Mouse (Mus musculus) lung, embryonic 16.5 days (tissue): ENCODE measurements at regions not wholly inside any gene's neighbourhood (a gene's known extent, or its start where the extent isn't known, plus 50 kb on each side); places are given as distances from the start of the nearest gene placed in this dataset.
A peak's percentile ranks its signal among the peaks of the same experiment; 100 is the strongest.

Experiments used
- ATAC-seq: fragments of 200-750 bp; cut with Nextera tagmentation; 2 replicates; pipeline ENCODE4 v1.8.0; 2017; ENCODE audit warnings: low read depth, mild to moderate bottlenecking, moderate library complexity
- H3K27ac ChIP-seq: fragments of 300-500 bp; sonication (generic); 2 replicates; pipeline ENCODE4 v1.5.1; 2014; ENCODE audit warnings: mild to moderate bottlenecking, control low read depth, low read length
- H3K27me3 ChIP-seq: fragments of 300-500 bp; sonication (generic); 2 replicates; pipeline ENCODE4 v1.6.1; 2014; ENCODE audit warnings: low read depth, low read length, mixed read lengths; ENCODE audit not compliant: control insufficient read depth, insufficient read depth
- H3K36me3 ChIP-seq: fragments of 300-500 bp; sonication (generic); 2 replicates; pipeline ENCODE4 v1.6.1; 2014; ENCODE audit warnings: low read length; ENCODE audit not compliant: control insufficient read depth, insufficient read depth
- H3K4me1 ChIP-seq: fragments of 300-500 bp; sonication (generic); replicated peaks from 2 replicates; pipeline ENCODE4 v1.6.1; 2014; ENCODE audit warnings: low read length, mixed read lengths; ENCODE audit not compliant: control insufficient read depth, insufficient read depth
- H3K4me2 ChIP-seq: fragments of 300-500 bp; sonication (generic); 2 replicates; pipeline ENCODE4 v1.6.1; 2014; ENCODE audit warnings: low read depth, low read length, control low read depth
- H3K4me3 ChIP-seq: fragments of 300-500 bp; sonication (generic); 2 replicates; pipeline ENCODE4 v1.5.1; 2014; ENCODE audit warnings: mild to moderate bottlenecking, low read length, control low read depth
- H3K9ac ChIP-seq: fragments of 300-500 bp; sonication (generic); 2 replicates; pipeline ENCODE4 v1.6.1; 2014; ENCODE audit warnings: low read length, control low read depth
- H3K9me3 ChIP-seq: fragments of 300-500 bp; sonication (generic); 2 replicates; pipeline ENCODE4 v1.6.1; 2016; ENCODE audit warnings: low read length; ENCODE audit not compliant: control insufficient read depth
- WGBS: fragments of 180-500 bp; shearing (Covaris S2); extraction: QIAGEN DNeasy Blood & Tissue Kit; methylation state at CpG from one replicate; pipeline ENCODE4 v1.1.7; 2014; 5-methylcytosine and 5-hydroxymethylcytosine counted together

DNA sequence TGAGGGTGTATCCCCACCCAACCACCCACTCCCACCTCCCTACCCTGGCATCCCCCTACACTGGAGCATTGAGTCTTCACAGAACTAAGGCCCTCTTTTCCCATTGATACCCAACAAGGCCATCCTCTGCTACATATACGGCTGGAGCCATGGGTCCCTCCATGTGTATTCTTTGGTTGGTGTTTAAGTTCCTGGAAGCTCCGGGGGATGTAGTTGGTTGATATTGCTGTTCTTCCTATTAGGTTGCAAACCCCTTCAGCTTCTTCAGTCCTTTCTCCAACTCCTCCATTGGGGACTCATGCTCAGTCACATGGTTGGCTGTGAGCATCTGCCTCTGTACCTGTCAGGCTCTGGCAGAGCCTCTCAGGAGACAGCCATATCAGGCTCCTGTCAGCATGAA is 335.6 kb downstream of the 1500009L16Rik start:
- no peak overlapping the region for H3K4me3 ChIP-seq
- no peak for ATAC-seq
- H3K4me1 ChIP-seq, result peaks cover 24% of the 10 kb centered on the region
- H3K27ac ChIP-seq, result no peak overlapping the region
- no peaks in the 10 kb centered on the region for H3K9me3 ChIP-seq
- no peaks in the 10 kb centered on the region for H3K27me3 ChIP-seq
- no peak overlapping the region for H3K4me2 ChIP-seq
- no peaks in the 10 kb centered on the region for H3K36me3 ChIP-seq
- no peak overlapping the region for H3K9ac ChIP-seq
- 92% methylated on average over 2 of the region's 2 CpGs for WGBS

DNA sequence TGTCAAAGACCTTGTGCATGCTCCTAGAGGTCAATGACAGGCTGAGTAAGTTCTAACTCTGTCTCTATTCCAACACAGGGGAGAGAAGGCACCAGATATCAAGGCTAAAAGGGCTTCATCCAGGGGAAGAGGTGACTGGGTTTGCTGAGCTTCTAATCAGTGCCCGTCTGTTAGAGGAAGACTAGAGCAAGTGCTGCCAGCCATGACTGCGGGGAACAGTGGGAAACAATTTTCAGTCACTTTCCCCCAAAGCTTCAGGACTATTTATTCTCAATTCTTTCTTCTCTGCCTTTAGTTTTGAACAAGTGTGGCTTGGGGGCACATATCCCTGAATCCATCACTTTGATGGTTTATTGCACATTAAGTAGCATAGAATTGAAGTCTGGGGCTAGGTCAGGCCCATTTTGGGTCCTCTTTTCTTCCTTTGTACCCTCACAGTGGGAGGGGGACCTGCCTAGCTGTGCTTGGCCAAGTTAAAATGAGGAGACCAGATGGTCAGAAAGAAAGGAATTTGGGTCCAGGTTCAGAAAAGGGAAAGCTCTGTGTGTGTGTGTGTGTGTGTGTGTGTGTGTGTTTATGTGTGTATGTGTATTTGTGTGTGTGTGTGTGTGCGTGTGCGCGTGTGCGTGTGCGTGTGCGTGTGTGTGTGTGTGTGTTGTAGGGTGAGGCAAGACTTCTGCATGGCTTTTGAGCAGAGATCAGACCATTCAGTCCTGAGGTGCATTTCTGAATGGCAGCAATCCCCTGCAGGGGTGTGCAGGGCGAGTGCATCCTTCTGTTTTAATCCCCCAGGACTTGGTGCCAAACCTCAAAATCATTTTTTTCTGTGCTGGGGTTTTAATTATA is 337.2 kb downstream of the 1500009L16Rik start:
- Histone ChIP-seq H3K4me2 (peak overlapping the region; percentile 19; the same call in 1 of the 2 replicates), H3K27ac (no peak overlapping the region), H3K9ac (no peak overlapping the region), H3K9me3 (no peaks in the 10 kb centered on the region), H3K4me1 (peaks cover 24% of the 10 kb centered on the region), H3K36me3 (no peaks in the 10 kb centered on the region), H3K27me3 (no peaks in the 10 kb centered on the region), H3K4me3 (no peak overlapping the region)
- WGBS, result 83% methylated on average over 9 of the region's 9 CpGs
- ATAC-seq, result no peak

DNA sequence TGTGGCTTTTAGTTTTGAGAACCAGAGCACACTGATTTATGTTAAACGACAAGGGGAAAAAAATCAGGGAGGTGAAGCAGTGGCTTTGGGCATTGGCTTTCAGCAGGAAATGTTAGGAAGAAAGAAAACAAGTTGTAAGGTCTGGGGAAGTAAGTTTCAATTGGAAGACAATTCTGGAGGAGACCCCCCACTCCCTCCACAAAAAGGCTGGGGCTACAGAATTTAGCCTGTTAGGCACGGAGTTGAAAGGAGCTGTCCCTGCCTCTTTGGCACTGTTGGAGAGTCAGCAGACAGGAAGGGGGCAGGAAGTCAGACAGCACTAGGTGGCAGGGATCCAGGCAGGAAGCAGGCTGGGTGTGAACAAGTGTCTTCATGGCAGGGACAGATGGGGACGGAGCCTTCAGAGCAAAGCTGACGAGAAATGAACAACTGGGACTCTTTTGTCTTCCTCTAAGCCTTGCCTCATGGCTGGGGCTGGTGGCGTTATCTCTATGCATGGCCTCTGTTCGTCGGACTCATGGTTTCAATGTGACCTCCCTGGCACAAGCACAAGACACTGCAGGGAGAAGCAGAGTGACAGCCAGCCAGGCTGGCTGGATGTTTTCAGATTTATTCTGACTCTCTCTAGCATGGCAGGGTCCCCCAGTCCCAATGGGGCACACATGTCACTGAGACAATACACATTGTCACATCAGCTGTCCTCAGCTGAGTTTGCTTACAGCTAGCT is 338.0 kb downstream of the 1500009L16Rik start:
- H3K9ac ChIP-seq, result no peak overlapping the region
- peak; percentile 95 for ATAC-seq
- no peaks in the 10 kb centered on the region for H3K36me3 ChIP-seq
- no peak overlapping the region for H3K4me3 ChIP-seq
- H3K27ac ChIP-seq, result peak overlapping the region; percentile 17; the same call in 1 of the 2 replicates
- 6% methylated on average over 7 of the region's 7 CpGs for WGBS
- no peaks in the 10 kb centered on the region for H3K9me3 ChIP-seq
- H3K4me1 ChIP-seq, result peaks cover 24% of the 10 kb centered on the region
- peak overlapping the region; percentile 19; the same call in 1 of the 2 replicates for H3K4me2 ChIP-seq
- H3K27me3 ChIP-seq, result no peaks in the 10 kb centered on the region

DNA sequence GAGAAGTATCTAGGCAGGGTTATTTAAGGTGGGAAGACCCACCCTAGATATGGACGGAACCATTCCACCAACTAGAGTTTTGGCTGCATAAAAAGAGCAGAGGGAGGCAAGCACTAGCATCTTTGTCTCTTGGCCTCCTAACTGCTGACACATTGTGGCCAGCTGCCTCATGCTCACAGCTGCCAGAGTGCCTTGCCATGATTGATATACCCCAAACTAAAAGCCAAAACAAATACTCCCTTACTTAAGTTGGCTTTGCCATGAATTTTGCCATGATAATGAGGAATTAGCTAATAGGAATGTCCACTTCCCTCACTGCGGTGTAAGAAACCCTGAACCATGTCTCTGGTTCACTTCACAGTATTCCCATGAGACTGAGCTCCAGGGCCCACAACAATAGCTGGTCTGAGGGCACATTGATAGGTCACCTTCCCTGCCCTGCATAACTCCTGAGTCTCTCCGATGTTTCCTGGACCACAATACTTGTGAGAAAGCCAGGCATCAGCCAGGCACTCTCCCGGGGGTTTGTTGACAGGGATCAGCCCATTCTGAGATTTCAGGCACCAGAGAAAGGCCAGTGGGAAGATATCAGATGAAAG is 344.5 kb downstream of the 1500009L16Rik start:
- ATAC-seq, result no peak

DNA sequence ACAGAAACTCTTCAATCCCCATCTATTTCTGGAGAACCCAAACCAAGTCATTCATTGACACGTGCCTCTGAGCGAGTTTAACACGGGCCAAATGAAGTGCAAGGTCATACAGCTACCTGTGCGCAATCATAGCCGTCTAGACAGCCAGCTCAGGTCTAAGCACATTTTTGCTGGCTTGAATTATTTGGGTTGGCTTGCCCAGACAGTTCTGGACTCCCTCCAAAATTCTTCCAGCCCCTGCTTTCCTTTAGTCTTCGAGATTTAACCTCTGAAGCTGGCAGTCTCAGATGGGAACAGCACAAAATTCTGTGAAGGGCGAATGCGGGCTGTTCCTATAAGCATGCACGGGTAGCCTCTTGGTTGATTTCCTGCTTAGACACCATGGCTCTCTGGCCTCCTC is 347.1 kb downstream of the 1500009L16Rik start:
- H3K27ac ChIP-seq, result no peak overlapping the region
- no peaks in the 10 kb centered on the region for H3K36me3 ChIP-seq
- H3K4me2 ChIP-seq, result no peak overlapping the region
- peaks cover 2% of the 10 kb centered on the region; the same call in 1 of the 2 replicates for H3K4me1 ChIP-seq
- no peak overlapping the region for H3K9ac ChIP-seq
- H3K4me3 ChIP-seq, result no peak overlapping the region
- 56% methylated on average over 9 of the region's 9 CpGs for WGBS
- no peak for ATAC-seq
- H3K27me3 ChIP-seq, result no peaks in the 10 kb centered on the region
- no peaks in the 10 kb centered on the region for H3K9me3 ChIP-seq

More for the DNA sequence above, 344.5 kb downstream of the 1500009L16Rik start:
- 64% methylated on average over 4 of the region's 4 CpGs for WGBS
- no peaks in the 10 kb centered on the region for H3K27me3 ChIP-seq
- no peak overlapping the region for H3K4me3 ChIP-seq
- no peak overlapping the region for H3K27ac ChIP-seq
- no peak overlapping the region for H3K4me2 ChIP-seq
- H3K36me3 ChIP-seq, result no peaks in the 10 kb centered on the region
- no peaks in the 10 kb centered on the region for H3K9me3 ChIP-seq
- no peak overlapping the region for H3K9ac ChIP-seq
- H3K4me1 ChIP-seq, result peaks cover 2% of the 10 kb centered on the region; the same call in 1 of the 2 replicates

DNA sequence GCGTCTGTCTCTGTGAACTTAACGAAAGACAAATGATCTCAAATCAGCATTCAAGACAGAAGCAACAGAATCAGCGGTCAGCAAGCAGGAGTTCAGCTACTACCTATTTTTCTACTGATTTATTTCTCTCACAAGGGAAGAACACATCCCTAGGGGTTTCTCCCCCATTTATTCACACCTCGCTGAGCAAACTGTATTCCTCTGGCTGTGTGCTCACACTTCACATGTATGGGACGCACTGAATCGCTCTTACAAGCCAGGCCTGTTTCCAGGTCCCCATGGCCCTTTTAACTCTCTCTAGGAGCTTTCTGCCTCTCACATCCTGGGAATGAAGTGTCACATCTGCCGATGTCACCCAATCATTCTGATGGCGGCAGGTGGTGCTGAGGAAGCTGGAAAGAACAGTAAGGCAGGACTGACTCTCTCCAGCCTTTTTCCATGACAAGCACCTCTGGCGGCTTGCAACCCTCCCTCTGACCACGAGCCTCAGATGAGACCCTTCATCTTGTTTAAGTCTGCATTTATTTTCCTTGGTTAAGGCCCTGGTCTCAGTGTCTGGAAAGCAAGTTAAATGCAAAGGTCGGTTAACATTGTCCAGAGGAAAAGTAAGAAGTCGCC is 350.3 kb downstream of the 1500009L16Rik start:
- Histone ChIP-seq H3K9ac (no peak overlapping the region), H3K9me3 (peaks cover 6% of the 10 kb centered on the region), H3K36me3 (no peaks in the 10 kb centered on the region), H3K4me3 (no peak overlapping the region), H3K27me3 (no peaks in the 10 kb centered on the region), H3K27ac (no peak overlapping the region), H3K4me2 (no peak overlapping the region), H3K4me1 (peaks cover 2% of the 10 kb centered on the region; the same call in 1 of the 2 replicates)
- ATAC-seq, result no peak
- 48% methylated on average over 12 of the region's 12 CpGs for WGBS

DNA sequence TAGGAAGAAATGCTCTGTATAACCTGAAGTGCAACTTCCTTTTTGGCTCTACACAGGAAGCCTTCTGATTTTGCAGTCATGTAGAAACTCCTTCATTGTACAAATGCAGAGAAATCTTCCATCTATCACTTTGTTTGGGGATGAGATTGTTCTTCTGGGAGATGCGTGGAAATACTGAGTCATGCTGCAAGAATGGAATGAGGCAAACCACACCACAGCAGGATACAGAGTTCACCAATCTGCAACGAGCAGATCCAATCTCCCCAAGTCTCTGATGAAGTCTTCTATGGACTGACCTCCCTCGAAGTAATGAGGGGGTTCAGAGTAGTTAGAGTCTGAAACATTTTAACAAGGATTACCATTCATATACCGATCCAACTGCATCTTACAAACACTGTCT is 352.9 kb downstream of the 1500009L16Rik start:
- no peak overlapping the region for H3K4me3 ChIP-seq
- peaks cover 6% of the 10 kb centered on the region for H3K9me3 ChIP-seq
- no peak overlapping the region for H3K9ac ChIP-seq
- no peaks in the 10 kb centered on the region for H3K36me3 ChIP-seq
- H3K4me1 ChIP-seq, result no peaks in the 10 kb centered on the region
- no peaks in the 10 kb centered on the region for H3K27me3 ChIP-seq
- ATAC-seq, result no peak
- H3K4me2 ChIP-seq, result no peak overlapping the region
- no peak overlapping the region for H3K27ac ChIP-seq
- 62% methylated on average over 4 of the region's 4 CpGs for WGBS

DNA sequence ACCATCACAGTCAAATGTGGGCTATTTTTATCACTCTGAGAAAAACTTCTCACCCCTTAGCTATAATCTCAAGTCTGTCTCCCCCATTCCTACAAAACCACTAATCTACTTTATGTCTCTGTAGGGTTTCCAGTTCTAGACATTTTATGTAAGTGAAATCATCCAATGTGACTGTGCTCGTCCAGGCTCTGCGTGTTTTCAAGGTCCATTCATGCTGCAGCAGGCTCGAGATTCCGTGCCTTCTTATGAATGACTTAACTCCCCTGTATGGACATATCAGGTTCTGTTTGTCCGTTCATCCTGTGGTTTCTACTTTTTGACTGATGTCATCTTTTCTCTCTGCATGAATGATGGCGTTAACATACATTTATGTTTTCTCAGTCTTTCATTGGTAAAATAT is 357.6 kb downstream of the 1500009L16Rik start:
- no peak for ATAC-seq
- no peak overlapping the region for H3K27ac ChIP-seq
- no peaks in the 10 kb centered on the region for H3K36me3 ChIP-seq
- H3K9me3 ChIP-seq, result peaks cover 6% of the 10 kb centered on the region
- no peaks in the 10 kb centered on the region for H3K27me3 ChIP-seq
- WGBS, result 79% methylated on average over 6 of the region's 6 CpGs
- no peak overlapping the region for H3K4me3 ChIP-seq
- H3K4me1 ChIP-seq, result no peaks in the 10 kb centered on the region
- H3K9ac ChIP-seq, result no peak overlapping the region
- H3K4me2 ChIP-seq, result no peak overlapping the region

DNA sequence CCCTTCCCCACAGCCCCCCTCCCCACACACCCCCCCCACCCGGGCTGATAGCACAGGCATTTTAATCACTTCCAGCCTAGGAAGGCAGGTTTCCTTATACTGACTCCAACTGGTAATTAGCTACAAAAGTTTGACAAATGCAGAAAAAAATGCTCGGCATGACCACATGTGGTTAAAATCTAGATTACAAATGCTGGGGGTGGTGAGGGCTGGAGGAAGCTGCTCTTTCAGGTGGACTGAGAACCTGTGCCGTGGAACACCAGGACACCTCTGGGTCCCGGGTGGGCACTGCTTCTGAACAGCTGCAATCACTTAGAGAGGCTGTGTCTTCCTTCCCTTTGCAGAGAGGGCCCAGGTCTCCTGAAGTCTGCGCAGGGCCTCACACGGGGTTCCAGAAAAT is 358.7 kb downstream of the Nuak1 start:
- WGBS, result 42% methylated on average over 6 of the region's 6 CpGs
- Histone ChIP-seq H3K36me3 (no peaks in the 10 kb centered on the region), H3K4me1 (no peaks in the 10 kb centered on the region), H3K4me3 (no peak overlapping the region), H3K4me2 (no peak overlapping the region), H3K27me3 (no peaks in the 10 kb centered on the region), H3K9ac (no peak overlapping the region), H3K27ac (no peak overlapping the region), H3K9me3 (peaks cover 6% of the 10 kb centered on the region)
- no peak for ATAC-seq
